Mouse (Mus musculus): ENCODE measurements around the gene 1110017D15Rik.

DNA sequence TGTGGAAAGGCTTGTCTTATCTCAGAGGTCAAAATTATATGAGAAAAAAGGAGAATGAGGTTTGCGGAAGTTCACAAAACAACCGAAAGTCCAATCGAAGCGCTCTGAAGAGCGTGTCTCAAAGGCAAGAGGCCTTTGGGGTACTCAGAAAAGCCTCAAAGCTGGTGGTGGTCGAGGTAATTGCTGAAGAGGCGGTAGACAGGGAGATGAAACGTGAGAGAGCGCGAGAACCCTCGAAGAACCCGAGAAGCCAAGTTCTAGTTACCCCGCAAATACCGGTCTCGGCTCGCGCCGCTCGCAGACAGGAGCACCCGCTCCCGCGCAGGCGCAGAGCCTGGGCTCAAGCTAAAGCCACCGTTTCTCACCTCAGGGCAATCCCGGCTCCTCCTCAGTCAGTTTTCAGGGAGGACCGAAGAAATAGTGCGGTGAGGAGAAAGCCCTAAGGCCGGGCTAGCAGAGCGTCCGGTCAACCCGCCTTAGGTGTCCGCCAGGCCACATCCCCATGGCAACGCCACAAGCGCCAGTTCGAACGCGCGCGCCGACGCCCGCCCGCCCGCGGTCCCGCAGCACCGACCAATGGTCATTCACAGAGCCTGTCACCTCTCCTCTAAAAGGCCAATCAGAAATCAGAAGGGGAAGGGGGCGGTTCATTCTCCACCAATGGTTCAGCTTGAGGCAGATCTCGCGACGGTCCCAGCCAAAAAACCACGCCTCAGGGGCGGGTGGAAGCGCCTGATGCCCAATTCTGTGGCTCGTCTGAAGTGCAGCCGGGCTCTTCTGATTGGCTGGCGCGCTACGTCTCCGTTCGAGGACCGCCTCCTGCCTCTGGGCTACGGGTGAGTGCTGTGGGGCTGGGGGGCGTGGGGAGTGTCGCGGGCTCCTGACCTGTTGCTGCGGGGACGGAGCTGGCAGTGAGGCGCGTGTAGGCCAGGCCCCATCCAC is 52.5 kb downstream of the 1110017D15Rik start, which contains the start of the genes Kif24 and Nudt2:
- TF ChIP-seq CTCF (IDR thresholded peaks at IDR 0.05; ENCODE audit: borderline replicate concordance, control insufficient read depth, extremely low read depth, insufficient read depth, low read length, poor library complexity) (peak; percentile 59; the same call in 1 of the 2 replicates), POLR2A (IDR thresholded peaks at IDR 0.05; ENCODE audit: control insufficient read depth, extremely low read depth, insufficient read depth, low read length, poor library complexity) (peak; percentile 34; the same call in 1 of the 2 replicates)

Measured in thymus, adult 2 months (tissue).